Mouse (Mus musculus) cerebellum, adult 9-11 months (tissue): ENCODE measurements around the gene Ggcx.

Experiments
- DNase-seq: peaks from one replicate; pipeline ENCODE4 v3.0.0; 2022

Gene Ggcx

GRCm38 (mm10) chr6:72388266-72388665, 25.8 kb upstream of the Ggcx start:
- no peak for DNase-seq

- no peak for DNase-seq
These were observed 25.2 kb upstream of the Ggcx start for GRCm38 (mm10) chr6:72388791-72389329.

- DNase-seq: peak; percentile 23
These were observed 24.6 kb upstream of the Ggcx start for GRCm38 (mm10) chr6:72389471-72389940.

GRCm38 (mm10) chr6:72389941-72390771, 24.0 kb upstream of the Ggcx start, which contains the start of gene Vamp8:
TSS of gene Vamp8 (minus strand) at chr6:72390703.
- DNase-seq: peak; percentile 71

- peak; percentile 40 for DNase-seq
These were observed 23.1 kb upstream of the Ggcx start for GRCm38 (mm10) chr6:72390795-72391521.

- DNase-seq: no peak
These were observed 21.8 kb upstream of the Ggcx start for GRCm38 (mm10) chr6:72392341-72392740.

- DNase-seq: no peak
These were observed 17.3 kb upstream of the Ggcx start for GRCm38 (mm10) chr6:72396837-72397251.

- no peak for DNase-seq
These were observed 14.1 kb upstream of the Ggcx start for GRCm38 (mm10) chr6:72399967-72400366.

GRCm38 (mm10) chr6:72401875-72402274, 12.2 kb upstream of the Ggcx start:
- peak; percentile 54 for DNase-seq

- DNase-seq: no peak
These were observed 8.8 kb upstream of the Ggcx start for GRCm38 (mm10) chr6:72405356-72405755.

- peak; percentile 75 for DNase-seq
These were observed 7.0 kb upstream of the Ggcx start for GRCm38 (mm10) chr6:72407119-72407518.

- peak; percentile 52 for DNase-seq
These were observed 4.5 kb upstream of the Ggcx start for GRCm38 (mm10) chr6:72409567-72409966.

GRCm38 (mm10) chr6:72410003-72410402, 4.1 kb upstream of the Ggcx start:
- no peak for DNase-seq

GRCm38 (mm10) chr6:72410518-72410917, 3.6 kb upstream of the Ggcx start:
- DNase-seq: no peak

GRCm38 (mm10) chr6:72415181-72415580, 1.1 kb downstream of the Ggcx start:
- no peak for DNase-seq

GRCm38 (mm10) chr6:72415964-72416772, 2.1 kb downstream of the Ggcx start:
- DNase-seq: no peak

GRCm38 (mm10) chr6:72418279-72418678, 4.2 kb downstream of the Ggcx start:
- DNase-seq: no peak

GRCm38 (mm10) chr6:72419806-72420205, 5.7 kb downstream of the Ggcx start:
- DNase-seq: no peak

- DNase-seq: no peak
These were observed 6.8 kb downstream of the Ggcx start for GRCm38 (mm10) chr6:72420901-72421300.

- DNase-seq: no peak
These were observed 11.5 kb downstream of the Ggcx start for GRCm38 (mm10) chr6:72425646-72426045.

- peak; percentile 61 for DNase-seq
These were observed 13.9 kb downstream of the Ggcx start for GRCm38 (mm10) chr6:72428036-72428435.

- no peak for DNase-seq
These were observed 15.1 kb downstream of the Ggcx start for GRCm38 (mm10) chr6:72429061-72429842.
